In genomic region chr1:107402082-107402481, GRCm38 (mm10) we compare ENCODE assay signal across 29 mouse cellular contexts. TPM values are rescaled to one million over a fixed set of nuclear protein-coding genes. Genes with fewer than 3 reads are reported as not detected.
"Had no signal": no experiment of that assay in that cellular context is flagged by ENCODE, and none has a peak within 500 bp of the region (broad histone marks: within the 10 kb centered on the region; RNA-seq: fewer than 3 reads in every experiment).

No protein-coding gene starts in this region.

- H3K36me3 ChIP-seq: liver, embryonic 15.5 days; lung, embryonic 15.5 days; midbrain, embryonic 13.5 days; midbrain, embryonic 15.5 days; neural tube, embryonic 13.5 days; neural tube, embryonic 15.5 days; stomach, embryonic 15.5 days had no signal

- H3K4me3 ChIP-seq: liver, embryonic 15.5 days; lung, embryonic 15.5 days; midbrain, embryonic 13.5 days; midbrain, embryonic 15.5 days; myocyte; neural tube, embryonic 13.5 days; neural tube, embryonic 15.5 days; stomach, embryonic 15.5 days had no signal

- H3K4me1 ChIP-seq: liver, embryonic 15.5 days; lung, embryonic 15.5 days; midbrain, embryonic 13.5 days; midbrain, embryonic 15.5 days; neural tube, embryonic 13.5 days; neural tube, embryonic 15.5 days; stomach, embryonic 15.5 days had no signal

- ATAC-seq: liver, postnatal 0 days; lung, postnatal 0 days; midbrain, embryonic 13.5 days; midbrain, embryonic 15.5 days had no signal

- H3K27ac ChIP-seq: liver, embryonic 15.5 days; lung, embryonic 15.5 days; midbrain, embryonic 13.5 days; midbrain, embryonic 15.5 days; neural tube, embryonic 13.5 days; neural tube, embryonic 15.5 days; stomach, embryonic 15.5 days; stomach, postnatal 0 days had no signal

- H3K4me2 ChIP-seq: liver, embryonic 15.5 days; lung, embryonic 15.5 days; midbrain, embryonic 11.5 days; midbrain, embryonic 13.5 days; midbrain, embryonic 15.5 days; neural tube, embryonic 13.5 days; neural tube, embryonic 15.5 days; stomach, embryonic 15.5 days had no signal

- DNase-seq: liver, postnatal 0 days; lung, adult 2 months; lung, postnatal 14 days; lung, postnatal 36 days; retina, postnatal 1 day; right cerebral cortex, adult 18-20 months; right cerebral cortex, postnatal 25 days; right cerebral cortex, postnatal 4 days; thymus, adult 2 months; thymus, postnatal 25 days; thymus, postnatal 4 days had no signal

- H3K9me3 ChIP-seq: liver, embryonic 15.5 days; lung, embryonic 15.5 days; midbrain, embryonic 13.5 days; midbrain, embryonic 15.5 days; neural tube, embryonic 13.5 days; neural tube, embryonic 15.5 days; stomach, embryonic 15.5 days had no signal

- H3K27me3 ChIP-seq: liver, embryonic 15.5 days; lung, embryonic 15.5 days; midbrain, embryonic 13.5 days; midbrain, embryonic 15.5 days; neural tube, embryonic 13.5 days; neural tube, embryonic 15.5 days; stomach, embryonic 15.5 days had no signal

- H3K9ac ChIP-seq: liver, embryonic 15.5 days; liver, postnatal 0 days; lung, embryonic 15.5 days; midbrain, embryonic 13.5 days; midbrain, embryonic 15.5 days; neural tube, embryonic 13.5 days; neural tube, embryonic 15.5 days; stomach, embryonic 15.5 days had no signal

RNA-seq across cellular contexts. Expression of gene Serpinb7, which starts 2.6 kb away (rescaled TPM):
- total RNA-seq: megakaryocyte-erythroid progenitor cell, adult 5-6 weeks; midbrain, postnatal 0 days had no signal
- polyA plus RNA-seq: liver, postnatal 0 days; lung, postnatal 0 days; midbrain, embryonic 11.5 days; midbrain, embryonic 13.5 days; midbrain, embryonic 15.5 days; midbrain, postnatal 0 days; neural tube, embryonic 11.5 days; neural tube, embryonic 13.5 days; small intestine, adult 2 months; urinary bladder, adult 2 months had no signal

RNA-seq across cellular contexts. Expression of gene Serpinb11, which starts 41.1 kb away (rescaled TPM):
- total RNA-seq: megakaryocyte-erythroid progenitor cell, adult 5-6 weeks; midbrain, postnatal 0 days had no signal
- polyA plus RNA-seq: liver, embryonic 15.5 days; liver, postnatal 0 days; midbrain, embryonic 11.5 days; midbrain, embryonic 13.5 days; midbrain, embryonic 15.5 days; midbrain, postnatal 0 days; myocyte; neural tube, embryonic 11.5 days; neural tube, embryonic 13.5 days; neural tube, embryonic 15.5 days; small intestine, adult 2 months; spleen, adult 2 months; testis, adult 2 months; urinary bladder, adult 2 months had no signal
